Mouse (Mus musculus) heart, embryonic 11.5 days (tissue): ENCODE data around the gene Il31ra. TPM values are rescaled to one million over a fixed set of nuclear protein-coding genes. Genes with fewer than 3 reads are reported as not detected.
"Not testable (repeated sequence)": the region's sequence is repeated elsewhere in the genome, so short reads cannot be mapped to it uniquely, and the experiment has no call there.

Experiments used
- ATAC-seq: fragments of 200-750 bp; cut with Nextera tagmentation; replicated peaks from 2 replicates; pipeline ENCODE4 v1.8.0; 2017; ENCODE audit warnings: moderate library complexity; ENCODE audit not compliant: insufficient number of reproducible peaks, low FRiP score, low TSS enrichment
- H3K27ac ChIP-seq: fragments of 300-500 bp; sonication (generic); 2 replicates; pipeline ENCODE4 v1.5.1; 2014; ENCODE audit warnings: mild to moderate bottlenecking, low read depth, low read length
- H3K27me3 ChIP-seq: fragments of 300-500 bp; sonication (generic); 2 replicates; pipeline ENCODE4 v1.6.1; 2014; ENCODE audit warnings: mild to moderate bottlenecking, low read length, mixed read lengths; ENCODE audit not compliant: control insufficient read depth, insufficient read depth
- H3K36me3 ChIP-seq: fragments of 300-500 bp; sonication (generic); 2 replicates; pipeline ENCODE4 v1.6.1; 2014; ENCODE audit warnings: mild to moderate bottlenecking, low read length, moderate library complexity, mixed read lengths; ENCODE audit not compliant: control insufficient read depth, insufficient read depth
- H3K4me1 ChIP-seq: fragments of 300-500 bp; sonication (generic); 2 replicates; pipeline ENCODE4 v1.6.1; 2014; ENCODE audit warnings: low read length; ENCODE audit not compliant: control insufficient read depth, insufficient read depth
- H3K4me2 ChIP-seq: fragments of 300-500 bp; sonication (generic); 2 replicates; pipeline ENCODE4 v1.6.1; 2014; ENCODE audit warnings: mild to moderate bottlenecking, moderate library complexity
- H3K4me3 ChIP-seq: fragments of 300-500 bp; sonication (generic); 2 replicates; pipeline ENCODE4 v1.5.1; 2014; ENCODE audit warnings: low read depth, low read length
- H3K9ac ChIP-seq: fragments of 300-500 bp; sonication (generic); 2 replicates; pipeline ENCODE4 v1.6.1; 2014; ENCODE audit warnings: mild to moderate bottlenecking, low read depth, low read length, moderate library complexity
- H3K9me3 ChIP-seq: fragments of 300-500 bp; sonication (generic); replicated peaks from 2 replicates; pipeline ENCODE4 v1.6.1; 2016; ENCODE audit warnings: low read length; ENCODE audit not compliant: control insufficient read depth
- WGBS: fragments of 180-500 bp; shearing (Covaris S2); extraction: QIAGEN DNeasy Blood & Tissue Kit; methylation state at CpG from one replicate; pipeline ENCODE4 v1.1.7; 2014; ENCODE audit not compliant: insufficient replicate concordance; 5-methylcytosine and 5-hydroxymethylcytosine counted together
- polyA plus RNA-seq: library from polyadenylated mRNA; unstranded; fragments of >200 nt; fragmentation: Nextera tagmentation; extraction: Ambion mirVana; gene quantifications from 2 replicates; pipeline ENCODE4 v1.2.1, GENCODE M21; 2014

Gene Il31ra
- polyA plus RNA-seq: 0.10 TPM in 1 of 2 replicates, not detected in the other

DNA sequence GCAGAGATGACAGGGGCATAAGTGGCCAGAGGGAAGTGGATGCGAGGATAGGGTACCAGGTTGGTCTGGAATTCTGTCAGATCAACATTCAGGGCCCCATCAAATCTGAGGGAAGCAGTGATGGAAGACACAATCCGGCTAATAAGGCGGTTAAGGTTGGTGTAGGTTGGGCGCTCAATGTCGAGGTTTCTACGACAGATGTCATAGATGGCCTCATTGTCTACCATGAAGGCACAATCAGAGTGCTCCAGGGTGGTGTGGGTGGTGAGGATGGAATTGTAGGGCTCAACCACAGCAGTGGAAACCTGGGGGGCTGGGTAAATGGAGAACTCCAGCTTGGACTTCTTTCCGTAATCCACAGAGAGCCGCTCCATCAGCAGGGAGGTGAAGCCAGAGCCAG is at the start of gene Il31ra:
TSS of gene Il31ra (minus strand) at position 101 of the 400 bp plus-strand sequence.
- H3K9me3 ChIP-seq, H3K36me3 ChIP-seq, H3K4me1 ChIP-seq, H3K4me3 ChIP-seq, H3K4me2 ChIP-seq, H3K27ac ChIP-seq, H3K27me3 ChIP-seq, ATAC-seq, H3K9ac ChIP-seq: not testable (repeated sequence)
- WGBS: 75% methylated on average over 2 of the region's 8 CpGs

DNA sequence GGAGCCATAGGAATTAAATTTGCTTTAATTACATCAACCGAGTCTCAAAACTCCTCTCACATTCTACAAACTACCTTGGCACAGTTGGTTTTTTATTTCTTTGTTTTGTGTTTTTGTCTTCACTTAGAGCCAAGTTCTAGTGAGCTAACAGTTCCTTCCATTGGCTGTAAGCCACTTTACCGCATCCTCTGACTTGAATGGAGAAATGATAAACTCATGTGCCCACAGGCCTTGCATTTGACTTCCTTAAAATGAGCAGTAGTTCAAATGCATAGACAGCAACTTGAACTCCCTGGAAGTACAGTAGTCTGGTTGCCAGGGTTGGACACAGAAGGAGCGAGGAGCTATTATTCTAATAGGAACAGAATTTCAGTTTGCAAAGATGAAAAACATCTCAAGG is 48.7 kb upstream of the Il31ra start:
- ATAC-seq: no peak
- H3K27ac ChIP-seq: no peak overlapping the region
- H3K9ac ChIP-seq: no peak overlapping the region
- H3K4me1 ChIP-seq: no peaks in the 10 kb centered on the region
- no peak overlapping the region for H3K4me2 ChIP-seq
- no peaks in the 10 kb centered on the region for H3K36me3 ChIP-seq
- no peaks in the 10 kb centered on the region for H3K27me3 ChIP-seq
- H3K9me3 ChIP-seq: no peaks in the 10 kb centered on the region
- H3K4me3 ChIP-seq: no peak overlapping the region
- WGBS: 82% methylated on average over 3 of the region's 3 CpGs

- Histone ChIP-seq H3K4me1 (no peaks in the 10 kb centered on the region), H3K4me3 (no peak overlapping the region), H3K9me3 (no peaks in the 10 kb centered on the region), H3K27ac (no peak overlapping the region), H3K27me3 (no peaks in the 10 kb centered on the region), H3K9ac (no peak overlapping the region), H3K4me2 (no peak overlapping the region), H3K36me3 (no peaks in the 10 kb centered on the region)
- no peak for ATAC-seq
- 60% methylated on average over 4 of the region's 4 CpGs for WGBS
Measured at GRCm38 (mm10) chr13:112639111-112639510, 45.0 kb upstream of the Il31ra start.

DNA sequence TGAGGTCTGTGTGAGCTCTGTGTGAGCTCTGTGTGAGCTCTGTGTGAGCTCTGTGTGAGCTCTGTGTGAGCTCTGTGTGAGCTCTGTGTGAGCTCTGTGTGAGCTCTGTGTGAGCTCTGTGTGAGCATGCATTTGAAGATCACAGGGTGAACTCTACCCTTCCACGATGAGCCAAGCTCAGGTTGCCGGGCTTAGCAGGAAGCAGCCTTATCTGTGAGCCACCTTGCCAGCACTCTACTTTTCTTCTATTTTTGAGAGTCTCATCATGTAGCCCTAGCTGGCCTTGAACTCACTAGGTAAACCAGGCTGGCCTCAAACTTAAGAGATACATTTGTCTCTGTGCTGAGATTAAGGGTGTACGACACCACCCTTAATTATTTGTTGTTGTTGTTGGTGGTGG is 42.3 kb upstream of the Il31ra start:
- H3K36me3 ChIP-seq: no peaks in the 10 kb centered on the region
- H3K9me3 ChIP-seq: no peaks in the 10 kb centered on the region
- H3K27ac ChIP-seq: no peak overlapping the region
- no peak overlapping the region for H3K9ac ChIP-seq
- ATAC-seq: no peak
- 32% methylated on average over 3 of the region's 3 CpGs for WGBS
- H3K4me1 ChIP-seq: no peaks in the 10 kb centered on the region
- no peak overlapping the region for H3K4me3 ChIP-seq
- no peak overlapping the region for H3K4me2 ChIP-seq
- no peaks in the 10 kb centered on the region for H3K27me3 ChIP-seq

- no peak for ATAC-seq
- Histone ChIP-seq H3K27ac (no peak overlapping the region), H3K9me3 (no peaks in the 10 kb centered on the region), H3K27me3 (no peaks in the 10 kb centered on the region; the same call in 1 of the 2 replicates), H3K4me1 (no peaks in the 10 kb centered on the region), H3K4me2 (no peak overlapping the region), H3K9ac (no peak overlapping the region), H3K36me3 (no peaks in the 10 kb centered on the region), H3K4me3 (no peak overlapping the region)
- WGBS: 62% methylated on average over 7 of the region's 7 CpGs
Measured at GRCm38 (mm10) chr13:112635174-112635837, 41.1 kb upstream of the Il31ra start.

DNA sequence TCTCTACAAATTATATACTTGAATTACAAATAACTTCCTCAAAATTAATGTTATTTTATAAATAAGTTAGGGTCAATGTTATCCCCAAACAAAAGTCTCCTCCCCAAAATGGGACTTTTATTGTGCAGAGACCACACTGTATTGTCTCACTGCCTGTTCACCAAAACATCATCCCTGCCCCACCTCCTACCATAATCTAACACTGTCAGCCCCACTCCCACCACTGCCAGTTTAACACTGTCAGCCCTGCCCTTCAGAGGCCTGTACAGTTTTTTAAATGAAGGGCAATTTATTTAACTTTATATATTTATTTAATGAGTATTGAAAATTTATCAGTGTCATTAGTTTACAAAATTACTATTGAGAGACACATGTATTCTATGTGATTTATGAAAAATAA is 31.4 kb upstream of the Il31ra start:
- Histone ChIP-seq H3K4me3 (no peak overlapping the region), H3K27ac (no peak overlapping the region)

DNA sequence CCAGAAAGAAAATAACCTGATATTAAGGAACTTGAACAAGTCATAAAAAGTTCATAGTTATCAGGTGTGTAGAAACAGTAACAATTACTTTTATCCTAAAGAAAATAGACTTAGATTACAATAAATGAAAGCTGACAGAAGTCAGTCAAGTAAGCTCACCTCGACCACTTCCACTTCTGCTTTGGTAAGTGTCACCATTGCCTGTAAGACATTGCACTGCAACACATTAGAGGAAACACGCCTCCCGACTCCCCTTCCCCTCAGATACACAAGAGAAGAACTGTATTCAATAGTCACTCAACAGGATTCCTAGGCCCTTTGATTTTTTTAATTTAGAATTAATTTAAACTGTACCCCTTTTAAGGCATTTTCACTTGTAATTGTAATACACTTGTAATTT is 30.5 kb upstream of the Il31ra start:
- Histone ChIP-seq H3K27ac (no peak overlapping the region), H3K4me1 (no peaks in the 10 kb centered on the region), H3K4me3 (no peak overlapping the region), H3K27me3 (no peaks in the 10 kb centered on the region), H3K9ac (no peak overlapping the region), H3K36me3 (no peaks in the 10 kb centered on the region), H3K9me3 (no peaks in the 10 kb centered on the region), H3K4me2 (no peak overlapping the region)
- 70% methylated on average over 3 of the region's 3 CpGs for WGBS
- no peak for ATAC-seq

More for the DNA sequence above, 31.4 kb upstream of the Il31ra start:
- no peaks in the 10 kb centered on the region for H3K4me1 ChIP-seq
- no peak overlapping the region for H3K4me2 ChIP-seq
- H3K9me3 ChIP-seq: no peaks in the 10 kb centered on the region
- no peaks in the 10 kb centered on the region for H3K36me3 ChIP-seq
- H3K9ac ChIP-seq: no peak overlapping the region
- no peaks in the 10 kb centered on the region for H3K27me3 ChIP-seq
- no peak for ATAC-seq

GRCm38 (mm10) chr13:112623656-112624055 is 29.5 kb upstream of the Il31ra start:
- Histone ChIP-seq H3K27me3 (no peaks in the 10 kb centered on the region), H3K27ac (no peak overlapping the region), H3K4me1 (no peaks in the 10 kb centered on the region), H3K4me3 (no peak overlapping the region), H3K36me3 (no peaks in the 10 kb centered on the region), H3K4me2 (no peak overlapping the region), H3K9me3 (no peaks in the 10 kb centered on the region), H3K9ac (no peak overlapping the region)
- ATAC-seq: no peak
- 50% methylated on average over 7 of the region's 7 CpGs for WGBS

DNA sequence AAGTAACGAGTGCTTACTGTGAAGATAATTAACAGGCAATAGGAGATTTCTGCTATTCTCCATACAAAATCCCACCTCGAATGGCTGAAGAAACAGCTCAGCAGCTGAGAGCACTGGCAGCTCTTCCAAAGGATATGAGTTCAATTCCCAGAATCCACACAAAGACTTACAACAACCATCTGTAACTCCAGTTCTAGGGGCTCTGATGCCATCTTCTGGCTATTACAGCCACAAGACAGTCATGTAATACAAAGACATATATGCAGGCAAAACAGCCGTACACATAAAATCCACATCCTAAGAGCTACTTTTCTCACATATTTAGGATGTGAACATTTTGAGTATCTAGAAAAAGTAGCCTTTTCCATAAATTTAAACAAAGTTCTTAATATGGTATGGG is 27.4 kb upstream of the Il31ra start:
- Histone ChIP-seq H3K27me3 (no peaks in the 10 kb centered on the region), H3K4me1 (no peaks in the 10 kb centered on the region), H3K9ac (no peak overlapping the region), H3K4me3 (no peak overlapping the region), H3K4me2 (no peak overlapping the region), H3K36me3 (no peaks in the 10 kb centered on the region), H3K27ac (no peak overlapping the region), H3K9me3 (no peaks in the 10 kb centered on the region)
- WGBS: 73% methylated on average over 3 of the region's 3 CpGs
- ATAC-seq: no peak
